Mouse (Mus musculus) heart, adult 2 months (tissue): ENCODE results near the gene Hif1an.

Source experiments
- CTCF ChIP-seq: fragments of 200-600 bp; IDR thresholded peaks from 2 replicates; pipeline ENCODE4 v1.8.1; 2022; ENCODE audit warnings: antibody characterized with exemption, mild to moderate bottlenecking, moderate library complexity
- EP300 ChIP-seq: fragments of 200-500 bp; IDR thresholded peaks from 2 replicates; pipeline ENCODE4 v1.6.1; 2011; ENCODE audit warnings: low read depth, low read length, control low read depth; ENCODE audit not compliant: insufficient read depth
- POLR2A ChIP-seq: fragments of 200-500 bp; IDR thresholded peaks from 2 replicates; pipeline ENCODE4 v1.6.1; 2011; ENCODE audit warnings: mild to moderate bottlenecking, low read depth, low read length, control low read depth; ENCODE audit not compliant: insufficient read depth

DNA sequence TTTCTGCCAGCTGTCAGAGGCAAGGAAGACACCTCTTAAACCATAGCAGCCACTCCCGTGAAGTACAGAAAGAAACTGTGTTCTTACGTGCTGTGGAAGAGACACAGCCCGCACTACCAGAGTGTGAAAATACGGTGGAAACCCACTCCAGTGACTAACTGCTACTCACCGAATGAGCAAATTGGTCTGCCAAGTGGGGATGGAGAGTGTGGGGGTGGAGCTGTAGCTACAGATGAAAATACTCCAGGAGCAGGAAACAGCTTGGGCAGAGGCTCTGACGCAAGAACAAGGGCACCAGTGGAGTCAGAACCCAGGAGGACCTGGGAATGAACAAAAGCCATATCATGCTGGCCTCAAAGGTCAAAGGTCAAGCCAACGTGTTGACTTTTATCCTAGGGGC is 55.5 kb downstream of the Hif1an start:
- TF ChIP-seq EP300: no peak
- TF ChIP-seq POLR2A: no peak
- TF ChIP-seq CTCF: no peak
